Mouse (Mus musculus) cerebellum, adult 2 months (tissue): ENCODE results near the gene Slc6a6.

Experiments used
- CTCF ChIP-seq: fragments of 200-500 bp; IDR thresholded peaks from 2 replicates; pipeline ENCODE4 v1.5.1; 2011; ENCODE audit warnings: low read depth, mild to moderate bottlenecking, control low read depth, low read length, moderate library complexity, borderline replicate concordance; ENCODE audit not compliant: insufficient read depth
- POLR2A ChIP-seq: fragments of 200-500 bp; IDR thresholded peaks from 2 replicates; pipeline ENCODE4 v1.6.1; 2011; ENCODE audit warnings: low read length, control low read depth, borderline replicate concordance; ENCODE audit not compliant: insufficient read depth

DNA sequence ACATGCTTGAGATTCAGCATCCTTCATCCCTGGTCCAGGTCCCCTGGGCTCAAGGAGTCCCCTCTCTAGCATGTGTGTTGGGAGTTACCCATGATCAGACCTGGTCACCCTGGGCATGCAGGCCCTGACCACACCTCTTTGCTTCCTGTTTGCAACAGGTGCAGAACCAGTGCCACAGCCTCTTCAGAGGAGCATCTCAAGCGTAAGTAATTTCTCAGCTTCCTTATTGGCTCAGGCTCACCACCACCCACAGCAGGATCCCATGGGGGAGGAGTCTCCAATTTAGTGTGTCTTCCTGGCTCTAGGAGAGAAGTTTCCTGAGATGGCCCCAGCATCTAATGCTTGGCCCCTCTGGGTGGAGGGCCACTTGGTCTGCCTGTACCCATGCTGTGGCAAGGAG, 15.0 kb downstream of the Slc6a6 start:
- TF ChIP-seq CTCF = no peak
- no peak for TF ChIP-seq POLR2A
